Mouse (Mus musculus) fat pad, adult 2 months (tissue): ENCODE data around the gene Gm17631.
"Not testable (repeated sequence)": the region's sequence is repeated elsewhere in the genome, so short reads cannot be mapped to it uniquely, and the experiment has no call there.

Experiments used
- DNase-seq: peaks from one replicate; pipeline ENCODE4 v3.0.0-alpha.2; 2011; ENCODE audit warnings: low read depth, low spot score; ENCODE audit errors: extremely low read depth

The Gm17631 gene

GRCm38 (mm10) chr6:129862349-129862748 is at the start of gene Gm17631:
Gene Gm17631, plus strand, starts transcription at chr6:129862649.
- DNase-seq = not testable (repeated sequence)

- DNase-seq = no peak
These were observed 44.7 kb upstream of the Gm17631 start for GRCm38 (mm10) chr6:129817731-129818130.

- DNase-seq = no peak
These were observed 38.4 kb upstream of the Gm17631 start for GRCm38 (mm10) chr6:129824004-129824403.

GRCm38 (mm10) chr6:129825559-129825958 is 36.9 kb upstream of the Gm17631 start:
- no peak for DNase-seq

GRCm38 (mm10) chr6:129876549-129876948 is 14.1 kb downstream of the Gm17631 start, which contains the start of gene Klra17:
Gene Klra17, minus strand, starts transcription at chr6:129876672.
- no peak for DNase-seq

GRCm38 (mm10) chr6:129882525-129882924 is 20.1 kb downstream of the Gm17631 start:
- DNase-seq = no peak
